Mouse (Mus musculus) CH12.LX (cell line): ENCODE measurements around the gene Prkcd. TPM values are rescaled to one million over a fixed set of nuclear protein-coding genes. Genes with fewer than 3 reads are reported as not detected.

Source experiments
- DNase-seq: peaks from one replicate; pipeline ENCODE4 v3.0.0-alpha.2; 2013; ENCODE audit errors: extremely low read depth
- H3K27ac ChIP-seq: 2 replicates; pipeline ENCODE4 v1.5.1; 2012; ENCODE audit warnings: low read depth, mild to moderate bottlenecking, control low read depth, moderate library complexity; ENCODE audit not compliant: insufficient read depth
- H3K27me3 ChIP-seq: replicated peaks from 2 replicates; pipeline ENCODE3; 2012; ENCODE audit warnings: inconsistent platforms
- H3K36me3 ChIP-seq, 2 experiments: replicated peaks in 1 of 2; 2 replicates each; pipeline versions ENCODE3 to v1.6.1; 2012; ENCODE audit warnings: inconsistent platforms in 1 of 2, low read length in 1 of 2, mild to moderate bottlenecking in 1 of 2, mixed read lengths in 1 of 2, moderate library complexity in 1 of 2; ENCODE audit not compliant: control insufficient read depth in 1 of 2, insufficient read depth in 1 of 2
- H3K4me1 ChIP-seq, 2 experiments: 2 replicates each; pipeline ENCODE4 v1.6.1; 2012; ENCODE audit warnings: inconsistent platforms in 1 of 2, moderate library complexity in 1 of 2; ENCODE audit not compliant: insufficient read depth in 2 of 2, control insufficient read depth in 1 of 2
- H3K4me2 ChIP-seq: 2 replicates; pipeline ENCODE4 v1.6.1; 2012; ENCODE audit warnings: low read depth, mild to moderate bottlenecking, control low read depth; ENCODE audit not compliant: poor library complexity, insufficient read depth, severe bottlenecking
- H3K4me3 ChIP-seq, 3 experiments: fragments of 150-350 bp in 1 of 3; sonication (generic) in 1 of 3; replicated peaks in 1 of 3; 2 replicates each; pipeline versions ENCODE3 to v1.5.1; 2011 to 2012; ENCODE audit warnings: low read depth in 2 of 3, low read length in 2 of 3, mild to moderate bottlenecking in 2 of 3, moderate library complexity in 2 of 3, control low read depth in 1 of 3, improper control_type of control experiment in 1 of 3, inconsistent platforms in 1 of 3, mixed read lengths in 1 of 3; ENCODE audit not compliant: poor library complexity in 1 of 3
- H3K79me2 ChIP-seq: replicated peaks from 2 replicates; pipeline ENCODE4 v1.6.1; 2012; ENCODE audit warnings: mild to moderate bottlenecking, moderate library complexity; ENCODE audit not compliant: control insufficient read depth, poor library complexity, insufficient read depth, severe bottlenecking; ENCODE audit errors: extremely low read depth
- H3K9ac ChIP-seq: 2 replicates; pipeline ENCODE4 v1.6.1; 2012; ENCODE audit warnings: low read depth, mild to moderate bottlenecking, control low read depth, moderate library complexity; ENCODE audit not compliant: insufficient read depth
- H3K9me3 ChIP-seq: replicated peaks from 2 replicates; pipeline ENCODE3; 2012; ENCODE audit warnings: low read length, inconsistent platforms, mixed read lengths
- BHLHE40 ChIP-seq: IDR thresholded peaks from 2 replicates; pipeline ENCODE4 v1.6.1; 2011; ENCODE audit warnings: mild to moderate bottlenecking, low read depth, low read length, improper control_type of control experiment
- CHD2 ChIP-seq: IDR thresholded peaks from 2 replicates; pipeline ENCODE4 v1.6.1; 2011; ENCODE audit warnings: low read length, improper control_type of control experiment
- GABPA ChIP-seq: IDR thresholded peaks from 2 replicates; pipeline ENCODE4 v1.6.1; 2012; ENCODE audit warnings: low read depth, low read length, improper control_type of control experiment, inconsistent platforms; ENCODE audit not compliant: insufficient replicate concordance
- JUND ChIP-seq: conservative IDR thresholded peaks from 2 replicates; pipeline ENCODE4 v1.6.1; 2011; ENCODE audit warnings: low read depth, low read length, improper control_type of control experiment
- KAT2A ChIP-seq: IDR thresholded peaks from 2 replicates; pipeline ENCODE4 v1.6.1; 2012; ENCODE audit warnings: low read length, improper control_type of control experiment, inconsistent platforms; ENCODE audit not compliant: insufficient replicate concordance
- MAFK ChIP-seq: IDR thresholded peaks from 2 replicates; pipeline ENCODE4 v1.6.1; 2011; ENCODE audit warnings: low read length, improper control_type of control experiment; ENCODE audit not compliant: insufficient replicate concordance
- MAX ChIP-seq: IDR thresholded peaks from 2 replicates; pipeline ENCODE4 v1.6.1; 2011; ENCODE audit warnings: low read length, improper control_type of control experiment
- MAZ ChIP-seq: IDR thresholded peaks from 2 replicates; pipeline ENCODE4 v1.6.1; 2012; ENCODE audit warnings: low read depth, mild to moderate bottlenecking, inconsistent platforms, low read length, improper control_type of control experiment, moderate library complexity
- MXI1 ChIP-seq: IDR thresholded peaks from 2 replicates; pipeline ENCODE4 v1.6.1; 2011; ENCODE audit warnings: mild to moderate bottlenecking, low read depth, low read length, improper control_type of control experiment
- MYC ChIP-seq: IDR thresholded peaks from 2 replicates; pipeline ENCODE4 v1.6.1; 2011; ENCODE audit warnings: low read depth, mild to moderate bottlenecking, improper control_type of control experiment, low read length
- NRF1 ChIP-seq: IDR thresholded peaks from 2 replicates; pipeline ENCODE4 v1.6.1; 2014; ENCODE audit warnings: low read depth, mild to moderate bottlenecking, inconsistent platforms, low read length, improper control_type of control experiment, moderate library complexity
- POLR2A ChIP-seq: IDR thresholded peaks from 2 replicates; pipeline ENCODE4 v1.6.1; 2011; ENCODE audit warnings: low read depth, mild to moderate bottlenecking, improper control_type of control experiment, low read length
- RAD21 ChIP-seq: IDR thresholded peaks from 2 replicates; pipeline ENCODE4 v1.6.1; 2011; ENCODE audit warnings: low read depth, mild to moderate bottlenecking, low read length, improper control_type of control experiment, moderate library complexity
- SMC3 ChIP-seq: IDR thresholded peaks from 2 replicates; pipeline ENCODE4 v1.6.1; 2011; ENCODE audit warnings: low read depth, low read length, improper control_type of control experiment
- TCF12 ChIP-seq: IDR thresholded peaks from 2 replicates; pipeline ENCODE4 v1.6.1; 2014; ENCODE audit warnings: low read depth, mild to moderate bottlenecking, inconsistent platforms, low read length, improper control_type of control experiment
- USF2 ChIP-seq: conservative IDR thresholded peaks from 2 replicates; pipeline ENCODE4 v1.6.1; 2011; ENCODE audit warnings: low read depth, low read length, improper control_type of control experiment
- ZC3H11A ChIP-seq: IDR thresholded peaks from 2 replicates; pipeline ENCODE4 v1.6.1; 2012; ENCODE audit warnings: low read depth, mild to moderate bottlenecking, inconsistent platforms, low read length, improper control_type of control experiment
- dilution Hi-C: fragments of 300-500 bp; cut with MboI; formaldehyde crosslinking; loops from 2 replicates; pipeline ENCODE4 v1.14.3; 2020; ENCODE audit warnings: low sequenced_read_pairs; ENCODE audit not compliant: extremely low pct_unique_long_range_greater_than_20kb, extremely low pct_ligation_motif_present
- in situ Hi-C: fragments of 300-500 bp; cut with MboI; formaldehyde crosslinking; loops from 3 replicates; pipeline ENCODE4 v1.14.3; 2019; ENCODE audit warnings: low sequenced_read_pairs, low pct_ligation_motif_present, low pct_unique_long_range_greater_than_20kb, mixed read lengths
- polyA plus RNA-seq: library from polyadenylated mRNA; unstranded; fragments of >175 nt; gene quantifications from 2 replicates; pipeline ENCODE4 v1.2.1, GENCODE M21; 2012; ENCODE audit warnings: low read depth; ENCODE audit not compliant: insufficient read length
- total RNA-seq, 2 experiments: library from RNA; depleted of rRNA; stranded (reverse); fragments of 300-350 nt in 1 of 2; fragments of >200 nt in 1 of 2; gene quantifications; 2 replicates each; pipeline ENCODE4 v1.2.3; 2012 to 2014

Gene Prkcd
- total and polyA plus RNA-seq, 3 experiments, result 109 to 186 (median 122) TPM

DNA sequence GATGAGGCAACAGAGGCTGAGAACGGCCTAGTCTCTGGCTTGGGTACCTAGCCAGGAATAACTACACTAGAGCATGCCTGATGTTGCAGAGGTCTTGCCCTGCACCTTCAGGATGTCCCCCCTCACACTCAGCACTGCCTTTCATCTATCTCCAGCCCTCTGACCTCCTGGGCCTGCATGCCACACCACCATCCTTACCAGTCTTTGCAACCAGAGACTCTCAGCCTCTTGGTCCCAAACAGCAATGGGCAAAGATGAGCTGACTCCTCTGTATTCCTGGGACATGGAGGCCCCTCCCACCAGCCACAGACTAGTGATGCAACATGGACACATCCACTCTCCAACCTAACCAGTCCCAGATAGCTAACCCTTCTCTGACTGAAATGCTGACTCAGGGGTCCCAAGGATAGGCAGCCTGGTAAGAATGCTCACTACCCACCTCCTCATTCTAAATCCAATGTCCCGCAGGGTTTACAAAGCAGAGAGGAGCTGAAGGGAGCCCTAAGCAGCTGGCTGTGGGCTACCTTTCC, 7.2 kb downstream of the Prkcd start:
- TF ChIP-seq CHD2 (no peak), KAT2A (no peak), RAD21 (no peak), SMC3 (no peak), MAFK (0 out of 2 replicates have a peak, but pooled peaks have one; percentile 25)
- in situ Hi-C loops (no loop called here), dilution Hi-C loops (no loop called here)
- Histone ChIP-seq H3K9me3 (no peaks in the 10 kb centered on the region), H3K4me2 (no peak overlapping the region), H3K9ac (no peak overlapping the region), H3K79me2 (peaks cover 92% of the 10 kb centered on the region), H3K36me3 (peaks cover 34 to 97% of the 10 kb centered on the region in 2 experiments), H3K27me3 (no peaks in the 10 kb centered on the region), H3K4me3 (no peak overlapping the region), H3K27ac (no peak overlapping the region; the same call in 1 of the 2 replicates), H3K4me1 (peaks cover 71 to 99% of the 10 kb centered on the region in 2 experiments)
- no peak for DNase-seq

DNA sequence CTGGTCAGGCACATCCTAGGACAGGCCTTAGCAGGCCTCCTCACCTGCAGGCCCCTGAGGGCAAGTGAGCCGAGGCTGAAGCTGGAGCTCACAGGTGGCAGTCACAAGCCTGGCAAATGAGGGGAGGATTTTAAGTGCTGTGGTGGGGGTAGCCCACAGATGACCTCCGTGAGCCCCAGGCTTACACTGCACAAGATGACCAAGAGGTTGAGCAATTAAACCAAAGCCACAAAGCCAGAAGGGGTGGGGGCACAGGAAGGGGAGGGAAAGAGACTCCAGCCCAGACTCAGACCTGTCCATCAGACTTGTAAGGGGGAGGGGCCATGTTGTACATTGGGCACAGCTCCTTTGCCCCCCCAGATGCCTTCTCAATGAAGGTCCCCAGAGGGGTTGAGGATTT, 9.3 kb downstream of the Prkcd start:
- Histone ChIP-seq H3K4me2 (no peak overlapping the region), H3K9ac (no peak overlapping the region), H3K4me1 (peaks cover 75 to 99% of the 10 kb centered on the region in 2 experiments), H3K4me3 (no peak overlapping the region), H3K9me3 (no peaks in the 10 kb centered on the region), H3K27me3 (no peaks in the 10 kb centered on the region), H3K36me3 (peaks cover 27 to 93% of the 10 kb centered on the region in 2 experiments), H3K27ac (no peak overlapping the region), H3K79me2 (peaks cover 80% of the 10 kb centered on the region)
- dilution Hi-C loops, result no loop called here
- TF ChIP-seq USF2, result no peak
- no peak for TF ChIP-seq TCF12
- TF ChIP-seq ZC3H11A, result no peak
- TF ChIP-seq GABPA, result no peak
- TF ChIP-seq MAZ, result no peak
- TF ChIP-seq JUND, result no peak
- TF ChIP-seq MAFK, result no peak
- no peak for TF ChIP-seq NRF1
- no peak for TF ChIP-seq BHLHE40
- no peak for TF ChIP-seq MYC
- TF ChIP-seq MAX, result no peak
- no peak for TF ChIP-seq POLR2A
- no peak for TF ChIP-seq MXI1
- in situ Hi-C loops, result no loop called here
- DNase-seq, result no peak
